Mouse (Mus musculus): ENCODE data around the gene Zfp606.

Gene Zfp606

DNA sequence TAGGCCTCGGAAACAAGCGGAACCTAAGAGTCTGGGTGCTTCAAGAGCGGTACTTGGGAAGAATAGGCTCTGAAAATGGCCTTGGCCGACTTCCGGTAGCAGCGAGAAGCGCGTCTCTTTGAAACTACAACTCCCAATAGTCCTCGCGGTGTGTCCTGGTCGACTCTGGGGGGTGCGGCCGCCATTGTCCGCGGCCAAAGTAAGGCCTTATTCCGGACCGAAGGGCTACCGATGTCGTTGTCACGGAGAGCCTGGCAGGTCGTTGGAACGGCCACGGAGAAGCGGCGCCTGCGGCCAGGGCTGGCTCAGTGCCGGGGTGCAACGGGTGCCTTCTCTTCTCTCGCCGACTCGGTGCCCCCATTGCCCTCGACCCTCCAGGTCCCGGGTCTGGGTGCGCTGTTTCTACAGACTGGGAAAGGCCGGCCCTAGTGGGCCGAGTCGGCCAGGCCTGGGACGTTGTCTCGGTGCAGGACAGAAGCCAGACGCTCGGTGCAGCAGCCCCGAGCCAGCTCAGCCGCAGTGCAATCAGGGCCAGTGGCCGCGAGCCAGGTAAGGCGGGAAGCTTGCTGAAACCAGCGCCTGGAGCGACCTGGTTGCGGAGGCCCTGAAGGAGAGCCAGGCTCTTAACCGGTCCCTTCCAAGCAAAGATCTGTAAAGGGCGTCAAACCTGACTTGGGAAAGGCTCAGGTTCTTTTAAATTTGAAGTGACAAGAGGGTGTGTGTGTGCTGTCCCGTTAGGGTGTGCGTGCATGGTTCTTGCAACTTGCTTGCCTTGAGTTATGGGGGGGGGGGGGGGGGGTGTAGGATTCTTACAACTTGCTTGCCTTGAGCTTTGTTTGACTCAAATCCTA is at the start of gene Zfp606:
Gene Zfp606, plus strand, starts transcription at position 136 of the 851 bp plus-strand sequence.
- peak; percentile 88 for DNase-seq (ENCODE audit: low read depth, low spot score)
- Histone ChIP-seq H3K36me3 (ENCODE audit: control insufficient read depth, insufficient read depth, low read length, poor library complexity, severe bottlenecking) (peaks cover 11% of the 10 kb centered on the region; the same call in 1 of the 2 replicates), H3K27me3 (ENCODE audit: control insufficient read depth, insufficient read depth, low read length, poor library complexity, severe bottlenecking) (no peaks in the 10 kb centered on the region)

DNA sequence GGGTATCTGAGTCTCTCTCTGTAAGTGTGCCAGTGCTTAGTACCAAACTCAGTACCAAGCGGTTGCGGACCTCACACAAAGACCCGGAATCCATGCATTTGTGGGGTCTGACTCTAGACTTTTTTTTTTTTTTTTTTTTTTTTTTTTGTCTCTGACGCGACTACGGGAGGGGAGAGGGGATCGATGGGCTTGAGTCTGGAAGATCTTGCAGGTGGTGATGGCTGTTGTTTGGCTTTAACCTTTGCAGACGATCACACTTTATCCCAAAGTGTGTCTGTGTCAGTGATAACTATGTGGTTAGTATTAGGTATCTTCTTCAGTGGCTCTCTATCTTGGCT is 885 bp downstream of the Zfp606 start:
- no peaks in the 10 kb centered on the region for H3K27me3 ChIP-seq (ENCODE audit: control insufficient read depth, insufficient read depth, low read length, poor library complexity, severe bottlenecking)
- peaks cover 12% of the 10 kb centered on the region for H3K36me3 ChIP-seq (ENCODE audit: control insufficient read depth, insufficient read depth, low read length, poor library complexity, severe bottlenecking)
- DNase-seq (ENCODE audit: low read depth, low spot score), result no peak

- no peaks in the 10 kb centered on the region for H3K27me3 ChIP-seq (ENCODE audit: control insufficient read depth, insufficient read depth, low read length, poor library complexity, severe bottlenecking)
- H3K36me3 ChIP-seq (ENCODE audit: control insufficient read depth, insufficient read depth, low read length, poor library complexity, severe bottlenecking), result peaks cover 17% of the 10 kb centered on the region
- DNase-seq (ENCODE audit: low read depth, low spot score), result no peak
Measured at GRCm38 (mm10) chr7:12479525-12479924, 1.4 kb downstream of the Zfp606 start.

DNA sequence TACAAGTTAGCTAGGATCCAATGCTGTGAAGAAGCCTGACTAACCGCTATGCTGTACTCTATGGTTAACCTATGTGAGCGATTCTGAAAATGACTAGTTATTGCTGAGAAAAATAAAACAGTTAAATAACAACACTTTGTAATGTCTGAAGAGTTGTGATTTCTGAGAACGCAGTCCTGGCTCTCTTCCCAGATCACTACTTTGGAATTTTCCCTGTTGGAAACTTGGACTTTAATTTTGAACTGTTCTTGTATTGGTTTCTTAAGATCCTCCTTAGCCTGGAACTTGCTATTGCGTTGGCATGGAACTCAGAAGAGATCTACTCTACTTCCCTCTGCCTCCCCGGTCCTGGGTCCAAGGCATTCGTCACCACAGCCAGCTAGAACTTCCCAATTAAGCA is 5.7 kb downstream of the Zfp606 start:
- DNase-seq (ENCODE audit: low read depth, low spot score), result no peak
- Histone ChIP-seq H3K27me3 (ENCODE audit: control insufficient read depth, insufficient read depth, low read length, poor library complexity, severe bottlenecking) (no peaks in the 10 kb centered on the region), H3K36me3 (ENCODE audit: control insufficient read depth, insufficient read depth, low read length, poor library complexity, severe bottlenecking) (peaks cover 21% of the 10 kb centered on the region)

GRCm38 (mm10) chr7:12485956-12486355 is 7.9 kb downstream of the Zfp606 start:
- Histone ChIP-seq H3K36me3 (ENCODE audit: control insufficient read depth, insufficient read depth, low read length, poor library complexity, severe bottlenecking) (peaks cover 21% of the 10 kb centered on the region), H3K27me3 (ENCODE audit: control insufficient read depth, insufficient read depth, low read length, poor library complexity, severe bottlenecking) (no peaks in the 10 kb centered on the region)
- DNase-seq (ENCODE audit: low read depth, low spot score), result peak; percentile 3

- DNase-seq (ENCODE audit: low read depth, low spot score), result no peak
- no peaks in the 10 kb centered on the region for H3K27me3 ChIP-seq (ENCODE audit: control insufficient read depth, insufficient read depth, low read length, poor library complexity, severe bottlenecking)
- peaks cover 22% of the 10 kb centered on the region for H3K36me3 ChIP-seq (ENCODE audit: control insufficient read depth, insufficient read depth, low read length, poor library complexity, severe bottlenecking)
Measured at GRCm38 (mm10) chr7:12486691-12487090, 8.6 kb downstream of the Zfp606 start.

- Histone ChIP-seq H3K27me3 (ENCODE audit: control insufficient read depth, insufficient read depth, low read length, poor library complexity, severe bottlenecking) (no peaks in the 10 kb centered on the region), H3K36me3 (ENCODE audit: control insufficient read depth, insufficient read depth, low read length, poor library complexity, severe bottlenecking) (no peaks in the 10 kb centered on the region)
- no peak for DNase-seq (ENCODE audit: low read depth, low spot score)
Measured at GRCm38 (mm10) chr7:12510913-12511312, 32.8 kb downstream of the Zfp606 start.

DNA sequence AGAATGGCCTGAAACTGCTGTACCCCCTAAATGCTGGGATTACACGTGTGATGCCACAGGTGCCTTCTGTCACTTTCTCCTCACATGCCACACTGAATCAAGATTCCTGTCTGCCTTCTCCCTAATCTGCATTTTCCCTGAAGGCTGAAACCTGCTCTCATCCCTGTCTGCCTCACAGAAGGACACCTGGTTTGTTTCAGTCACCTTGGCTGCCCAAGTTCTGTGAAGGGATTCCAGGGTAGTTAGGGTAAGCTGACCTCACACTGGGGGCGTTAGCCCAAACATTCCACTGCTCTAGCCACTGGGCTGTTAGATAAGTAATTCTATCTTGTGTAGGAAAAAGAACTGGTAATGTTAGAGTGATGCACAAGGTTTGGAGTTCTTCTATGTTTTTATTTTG is 34.1 kb downstream of the Zfp606 start, which contains the start of gene 2900092C05Rik:
Gene 2900092C05Rik, plus strand, starts transcription at position 301 of the 400 bp plus-strand sequence.
- Histone ChIP-seq H3K36me3 (ENCODE audit: control insufficient read depth, insufficient read depth, low read length, poor library complexity, severe bottlenecking) (no peaks in the 10 kb centered on the region), H3K27me3 (ENCODE audit: control insufficient read depth, insufficient read depth, low read length, poor library complexity, severe bottlenecking) (no peaks in the 10 kb centered on the region)
- DNase-seq (ENCODE audit: low read depth, low spot score), result no peak
